Mouse (Mus musculus) liver, postnatal 0 days (tissue): ENCODE measurements around the gene Zfp827.
A peak's percentile ranks its signal among the peaks of the same experiment; 100 is the strongest.

Experiments
- CTCF ChIP-seq: sonication (generic); IDR thresholded peaks from 2 replicates; pipeline ENCODE4 v1.5.1; 2016; ENCODE audit warnings: antibody characterized with exemption, low read depth
- EP300 ChIP-seq: IDR thresholded peaks from 2 replicates; pipeline ENCODE4 v1.6.1; 2016; ENCODE audit warnings: antibody characterized with exemption, low read depth, mild to moderate bottlenecking

GRCm38 (mm10) chr8:79030326-79031265, 2.4 kb downstream of the Zfp827 start:
- no peak for TF ChIP-seq EP300
- 0 out of 2 replicates have a peak, but pooled peaks have one; percentile 4 for TF ChIP-seq CTCF
